Mouse (Mus musculus) midbrain, embryonic 11.5 days (tissue): ENCODE data around the gene Dirc2. TPM values are rescaled to one million over a fixed set of nuclear protein-coding genes. Genes with fewer than 3 reads are reported as not detected.

Experiments used
- ATAC-seq: fragments of 200-750 bp; cut with Nextera tagmentation; 2 replicates; pipeline ENCODE4 v1.8.0; 2017; ENCODE audit warnings: moderate TSS enrichment, moderate library complexity; ENCODE audit not compliant: low FRiP score
- DNase-seq: peaks from one replicate; pipeline ENCODE4 v3.0.0; 2015; ENCODE audit warnings: low spot score; ENCODE audit errors: missing footprints
- H3K27ac ChIP-seq: fragments of 300-500 bp; sonication (generic); 2 replicates; pipeline ENCODE4 v1.5.1; 2014; ENCODE audit warnings: low read depth, low read length
- H3K27me3 ChIP-seq: fragments of 300-500 bp; sonication (generic); 2 replicates; pipeline ENCODE4 v1.6.1; 2014; ENCODE audit warnings: mild to moderate bottlenecking, low read length, moderate library complexity, mixed read lengths; ENCODE audit not compliant: control insufficient read depth, insufficient read depth
- H3K36me3 ChIP-seq: fragments of 300-500 bp; sonication (generic); 2 replicates; pipeline ENCODE4 v1.6.1; 2014; ENCODE audit warnings: mild to moderate bottlenecking, low read length, moderate library complexity, mixed read lengths; ENCODE audit not compliant: control insufficient read depth, insufficient read depth
- H3K4me1 ChIP-seq: fragments of 300-500 bp; sonication (generic); 2 replicates; pipeline ENCODE4 v1.6.1; 2014; ENCODE audit warnings: low read length; ENCODE audit not compliant: control insufficient read depth, insufficient read depth
- H3K4me2 ChIP-seq: fragments of 300-500 bp; sonication (generic); 2 replicates; pipeline ENCODE4 v1.6.1; 2014; ENCODE audit warnings: mild to moderate bottlenecking, moderate library complexity
- H3K4me3 ChIP-seq: fragments of 300-500 bp; sonication (generic); 2 replicates; pipeline ENCODE4 v1.5.1; 2014; ENCODE audit warnings: low read depth, low read length
- H3K9ac ChIP-seq: fragments of 300-500 bp; sonication (generic); 2 replicates; pipeline ENCODE4 v1.6.1; 2014; ENCODE audit warnings: low read length
- H3K9me3 ChIP-seq: fragments of 300-500 bp; sonication (generic); 2 replicates; pipeline ENCODE4 v1.6.1; 2016; ENCODE audit warnings: low read length; ENCODE audit not compliant: control insufficient read depth
- WGBS: fragments of 180-500 bp; shearing (Covaris S2); extraction: QIAGEN DNeasy Blood & Tissue Kit; methylation state at CpG from one replicate; pipeline ENCODE4 v1.1.7; 2014; 5-methylcytosine and 5-hydroxymethylcytosine counted together
- polyA plus RNA-seq: library from polyadenylated mRNA; unstranded; fragments of >200 nt; fragmentation: Nextera tagmentation; extraction: Ambion mirVana; gene quantifications from 2 replicates; pipeline ENCODE4 v1.2.1, GENCODE M21; 2014

The Dirc2 gene
- polyA plus RNA-seq, 1 experiment from 2014 or later: 19.3 TPM

DNA sequence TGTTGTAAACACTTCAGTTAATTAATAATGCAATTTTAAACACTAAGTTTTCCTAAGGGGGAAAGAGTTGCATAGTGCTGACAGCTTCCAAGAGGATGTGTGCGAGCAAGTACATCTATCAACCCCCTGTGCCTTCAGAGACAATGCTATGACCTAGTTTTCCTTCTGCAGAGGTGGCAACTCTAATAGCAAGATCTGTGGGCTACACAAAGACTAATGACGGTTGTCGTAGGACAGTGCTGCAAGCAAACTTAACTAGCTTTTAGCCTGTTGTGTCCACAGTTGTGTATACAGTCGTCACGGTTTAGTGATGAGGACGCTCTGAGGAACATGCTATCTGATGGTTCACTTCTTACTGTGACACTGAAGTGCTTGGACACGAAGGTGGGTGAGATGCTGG lies 54.5 kb downstream of the Dirc2 start:
- 92% methylated on average over 7 of the region's 7 CpGs for WGBS
- 0 out of 2 replicates have a peak, but pooled peaks cover 2% of the 10 kb centered on the region for H3K4me1 ChIP-seq
- ATAC-seq: no peak

DNA sequence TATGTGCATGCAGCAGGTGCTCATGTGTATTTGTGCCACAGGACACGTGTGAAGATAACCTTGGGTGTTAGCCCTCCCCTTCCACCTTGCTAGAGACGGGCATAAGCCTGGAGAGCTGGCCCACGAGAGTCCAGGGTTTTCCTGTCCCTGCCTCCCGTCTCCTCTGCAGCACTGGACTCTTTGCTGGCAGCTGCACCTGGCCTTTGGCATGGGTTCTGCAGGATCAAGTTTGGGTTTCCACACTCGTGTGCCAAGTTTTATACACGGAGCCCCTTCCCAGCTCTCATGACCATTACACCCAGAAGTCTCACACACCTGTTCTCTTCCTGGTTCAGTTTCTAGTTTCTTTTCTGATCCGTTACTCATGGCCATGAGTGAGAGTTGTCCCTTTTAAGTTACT lies 55.5 kb downstream of the Dirc2 start:
- Histone ChIP-seq H3K27ac (no peak overlapping the region), H3K36me3 (no peaks in the 10 kb centered on the region)
- WGBS: 85% methylated on average over 7 of the region's 7 CpGs

More for the DNA sequence above, 54.5 kb downstream of the Dirc2 start:
- H3K4me3 ChIP-seq: no peak overlapping the region
- no peak overlapping the region for H3K27ac ChIP-seq
- H3K9ac ChIP-seq: no peak overlapping the region
- H3K4me2 ChIP-seq: no peak overlapping the region
- H3K9me3 ChIP-seq: no peaks in the 10 kb centered on the region
- no peak for DNase-seq
- H3K36me3 ChIP-seq: no peaks in the 10 kb centered on the region
- no peaks in the 10 kb centered on the region for H3K27me3 ChIP-seq

DNA sequence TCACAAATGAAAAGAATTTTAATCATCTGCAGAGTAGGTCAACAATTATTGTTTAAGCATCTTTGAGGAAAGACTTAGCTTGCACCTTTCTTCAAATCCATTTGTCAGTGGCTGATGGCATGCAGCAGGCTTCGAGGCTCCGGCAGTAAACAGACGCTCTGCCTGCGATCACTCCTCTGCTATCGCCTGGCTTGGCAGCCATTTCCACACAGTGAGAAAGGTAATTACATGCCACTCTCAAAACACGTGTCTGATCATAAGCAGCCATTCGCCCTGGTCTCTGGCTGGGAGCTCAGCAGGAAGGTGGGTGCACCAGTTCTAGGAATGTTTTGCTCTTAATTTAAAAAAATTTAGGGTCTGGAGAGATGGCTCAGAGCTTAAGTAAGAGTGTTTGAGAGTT lies 58.2 kb downstream of the Dirc2 start:
- Histone ChIP-seq H3K4me1 (0 out of 2 replicates have a peak, but pooled peaks cover 2% of the 10 kb centered on the region), H3K36me3 (no peaks in the 10 kb centered on the region), H3K27ac (no peak overlapping the region), H3K4me2 (no peak overlapping the region), H3K27me3 (no peaks in the 10 kb centered on the region), H3K4me3 (no peak overlapping the region), H3K9me3 (no peaks in the 10 kb centered on the region), H3K9ac (no peak overlapping the region)
- no peak for ATAC-seq
- 83% methylated on average over 7 of the region's 7 CpGs for WGBS
- no peak for DNase-seq

More for the DNA sequence above, 55.5 kb downstream of the Dirc2 start:
- no peak overlapping the region for H3K4me3 ChIP-seq
- DNase-seq (no peak), ATAC-seq (no peak)
- H3K27me3 ChIP-seq: no peaks in the 10 kb centered on the region
- no peak overlapping the region for H3K4me2 ChIP-seq
- H3K9me3 ChIP-seq: no peaks in the 10 kb centered on the region
- no peak overlapping the region for H3K9ac ChIP-seq
- 0 out of 2 replicates have a peak, but pooled peaks cover 2% of the 10 kb centered on the region for H3K4me1 ChIP-seq

DNA sequence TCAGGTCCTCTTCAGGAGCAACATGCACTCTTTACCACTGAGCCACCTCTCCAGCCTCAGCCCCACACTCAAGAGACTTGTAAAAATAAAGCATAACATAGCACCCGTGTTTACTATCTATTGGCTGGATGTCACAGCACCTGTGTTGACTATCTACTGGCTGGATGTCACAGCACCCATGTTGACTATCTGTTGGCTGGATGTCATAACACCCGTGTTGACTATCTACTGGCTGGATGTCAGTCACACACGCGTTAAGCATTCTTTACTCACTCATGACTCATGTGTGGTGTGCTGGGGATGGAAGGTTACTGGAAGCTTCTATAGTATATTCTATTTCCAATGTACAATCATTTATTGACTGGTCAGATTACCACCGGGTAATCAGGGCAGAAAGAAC lies 62.2 kb downstream of the Dirc2 start:
- no peaks in the 10 kb centered on the region for H3K9me3 ChIP-seq
- no peak overlapping the region for H3K27ac ChIP-seq
- no peak overlapping the region for H3K4me3 ChIP-seq
- DNase-seq (no peak), ATAC-seq (no peak)
- 94% methylated on average over 5 of the region's 5 CpGs for WGBS
- H3K27me3 ChIP-seq: no peaks in the 10 kb centered on the region
- no peak overlapping the region for H3K4me2 ChIP-seq
- no peak overlapping the region for H3K9ac ChIP-seq
- H3K4me1 ChIP-seq: 0 out of 2 replicates have a peak, but pooled peaks cover 2% of the 10 kb centered on the region
- H3K36me3 ChIP-seq: no peaks in the 10 kb centered on the region

DNA sequence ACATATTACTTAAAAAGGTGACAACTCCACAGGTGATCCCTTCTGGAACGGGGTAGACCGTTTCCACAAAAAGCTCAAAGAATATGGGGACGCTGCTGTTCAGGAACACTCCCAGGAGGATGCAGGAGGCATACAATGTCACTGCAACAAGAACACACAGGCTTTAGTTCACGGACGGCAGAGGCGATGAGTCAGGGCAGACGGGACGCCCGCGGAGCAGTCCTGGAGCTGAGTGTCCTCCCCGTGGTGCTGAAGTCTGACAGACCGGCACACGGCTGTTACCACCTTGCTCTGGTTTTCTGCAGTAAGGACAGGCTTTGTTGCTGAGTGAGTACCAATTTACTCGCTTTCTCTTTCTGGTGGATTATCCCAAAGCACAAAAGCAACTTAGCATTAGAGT lies 64.4 kb downstream of the Dirc2 start:
- WGBS: 71% methylated on average over 14 of the region's 14 CpGs
- no peak for DNase-seq
- no peaks in the 10 kb centered on the region for H3K36me3 ChIP-seq
- H3K4me3 ChIP-seq: no peak overlapping the region
- H3K4me2 ChIP-seq: no peak overlapping the region
- no peak overlapping the region for H3K9ac ChIP-seq
- no peaks in the 10 kb centered on the region for H3K4me1 ChIP-seq
- no peaks in the 10 kb centered on the region for H3K9me3 ChIP-seq
- H3K27me3 ChIP-seq: no peaks in the 10 kb centered on the region
- H3K27ac ChIP-seq: no peak overlapping the region
- ATAC-seq: no peak

DNA sequence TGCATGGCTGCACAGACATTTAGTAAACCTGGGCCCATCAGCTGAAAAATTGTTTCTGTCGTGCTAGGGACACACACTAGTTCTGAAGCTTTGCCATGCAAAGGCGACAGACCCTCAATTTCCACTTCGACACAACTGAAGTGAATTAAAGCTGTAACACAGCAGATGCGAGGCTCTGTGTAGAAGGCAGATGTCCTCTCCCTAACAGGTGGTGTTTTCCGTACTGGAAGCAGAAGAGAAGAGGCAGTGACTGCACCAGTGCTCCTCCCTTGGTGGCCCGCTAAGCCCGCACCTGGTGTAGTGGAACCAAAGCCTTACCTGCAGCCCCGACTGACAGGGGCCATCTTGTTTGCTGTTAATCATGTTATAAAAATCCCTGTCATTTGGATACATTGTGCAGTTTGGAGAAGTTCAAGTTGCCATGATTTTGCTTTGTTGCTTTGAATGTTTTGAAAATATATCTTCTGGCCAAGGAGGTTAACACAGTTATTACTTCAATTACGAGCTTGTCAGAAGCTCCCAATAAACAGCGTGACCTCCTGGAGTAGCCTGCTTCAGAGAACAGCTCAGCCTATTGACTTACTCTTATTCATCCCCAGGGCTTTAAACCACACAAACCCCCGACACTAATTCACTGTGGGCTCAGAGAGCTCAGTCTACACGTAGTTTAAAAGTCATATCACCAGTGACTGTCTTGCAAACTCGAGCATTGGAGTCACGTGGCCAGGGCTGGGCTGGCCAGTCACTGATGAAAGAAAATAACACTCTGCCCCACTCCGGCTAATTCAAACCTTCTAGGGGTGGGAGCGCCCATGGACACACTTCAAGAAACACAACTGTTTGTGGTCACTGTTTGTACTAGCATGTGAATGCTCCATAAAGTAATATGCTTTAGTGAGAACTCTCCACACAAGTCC lies 65.1 kb downstream of the Dirc2 start:
- Histone ChIP-seq H3K36me3 (no peaks in the 10 kb centered on the region), H3K9me3 (no peaks in the 10 kb centered on the region), H3K27me3 (no peaks in the 10 kb centered on the region), H3K27ac (no peak overlapping the region), H3K4me3 (no peak overlapping the region), H3K4me1 (no peaks in the 10 kb centered on the region), H3K4me2 (no peak overlapping the region), H3K9ac (no peak overlapping the region)
- ATAC-seq: no peak
- DNase-seq: no peak
- 71% methylated on average over 16 of the region's 16 CpGs for WGBS

DNA sequence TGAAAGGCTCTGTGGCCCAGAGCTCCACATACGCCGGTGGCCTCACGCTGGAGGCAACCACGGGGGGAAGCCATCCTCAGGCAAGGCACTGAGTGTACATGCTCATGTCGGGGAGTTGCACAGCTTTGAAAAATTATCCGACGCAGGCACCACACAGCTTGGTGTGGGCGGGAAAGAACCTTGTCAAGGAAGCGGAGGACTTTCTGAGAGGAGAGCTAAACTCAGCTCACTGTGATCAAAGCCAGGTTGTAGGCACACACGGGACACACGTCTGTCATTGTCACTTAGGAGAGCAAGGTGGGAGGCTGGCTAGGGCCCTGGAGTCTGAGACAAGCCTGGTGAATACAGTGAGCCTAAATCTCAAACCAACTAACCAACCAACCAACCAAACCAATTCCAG lies 67.3 kb downstream of the Dirc2 start:
- Histone ChIP-seq H3K36me3 (no peaks in the 10 kb centered on the region), H3K9me3 (no peaks in the 10 kb centered on the region), H3K4me3 (no peak overlapping the region), H3K4me2 (no peak overlapping the region), H3K27ac (no peak overlapping the region), H3K9ac (no peak overlapping the region), H3K27me3 (no peaks in the 10 kb centered on the region), H3K4me1 (no peaks in the 10 kb centered on the region)
- DNase-seq (no peak), ATAC-seq (no peak)
- 64% methylated on average over 11 of the region's 11 CpGs for WGBS

DNA sequence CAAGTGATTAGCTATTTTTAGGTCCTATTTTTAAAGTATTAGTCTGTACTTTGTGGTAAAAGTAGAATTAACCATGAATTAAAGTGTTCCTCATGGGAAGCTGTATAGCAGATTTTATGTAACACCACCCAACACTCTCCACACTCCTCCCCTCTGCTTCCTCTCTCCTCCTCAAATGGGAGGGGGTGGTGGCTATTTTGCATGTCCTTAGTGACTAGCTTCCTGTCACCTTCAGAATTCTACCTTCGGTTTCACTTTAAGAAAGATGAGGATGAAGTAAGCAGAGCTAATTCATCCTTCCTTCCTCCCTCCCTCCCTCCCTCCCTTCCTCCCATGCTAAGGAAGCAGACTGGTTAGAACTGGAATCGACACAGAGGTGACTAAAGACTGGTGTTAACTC lies 73.1 kb downstream of the Dirc2 start:
- Histone ChIP-seq H3K27ac (no peak overlapping the region), H3K27me3 (no peaks in the 10 kb centered on the region), H3K9me3 (no peaks in the 10 kb centered on the region), H3K4me1 (no peaks in the 10 kb centered on the region), H3K36me3 (no peaks in the 10 kb centered on the region), H3K4me3 (no peak overlapping the region), H3K4me2 (no peak overlapping the region), H3K9ac (no peak overlapping the region)
- ATAC-seq (no peak), DNase-seq (no peak)
- 88% methylated on average over 2 of the region's 2 CpGs for WGBS

DNA sequence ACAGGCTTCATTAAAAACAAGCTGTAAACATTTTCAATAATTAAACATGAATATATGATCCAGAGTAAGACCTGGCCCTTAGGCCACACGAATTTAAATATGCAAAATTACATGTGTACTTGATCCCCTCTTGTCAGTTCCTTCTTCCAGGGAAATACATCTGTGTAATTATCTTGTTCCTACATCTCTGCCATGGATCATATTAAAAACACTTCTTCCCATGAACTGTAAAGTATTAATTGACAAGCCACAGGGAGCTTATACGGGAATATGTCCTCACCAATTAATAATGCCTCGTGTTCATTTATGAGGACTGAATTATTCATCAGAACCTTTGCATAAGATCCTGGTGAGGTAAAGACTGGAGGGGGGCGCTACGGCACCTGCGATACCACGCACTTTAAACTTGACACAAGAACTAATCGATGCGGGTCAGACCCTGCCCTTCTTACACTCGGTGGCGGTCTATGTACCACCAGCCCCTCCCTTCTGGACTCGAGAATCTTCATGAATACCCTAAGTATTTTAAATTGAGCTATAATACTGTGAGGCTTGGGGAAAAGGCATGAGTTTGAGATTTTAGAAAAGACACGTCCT lies 74.8 kb downstream of the Dirc2 start:
- H3K27ac ChIP-seq: no peak overlapping the region
- no peaks in the 10 kb centered on the region for H3K9me3 ChIP-seq
- no peak overlapping the region for H3K9ac ChIP-seq
- ATAC-seq (no peak), DNase-seq (no peak)
- no peaks in the 10 kb centered on the region for H3K36me3 ChIP-seq
- no peaks in the 10 kb centered on the region for H3K4me1 ChIP-seq
- no peak overlapping the region for H3K4me3 ChIP-seq
- no peaks in the 10 kb centered on the region for H3K27me3 ChIP-seq
- H3K4me2 ChIP-seq: no peak overlapping the region
- 92% methylated on average over 13 of the region's 13 CpGs for WGBS
